Mouse (Mus musculus) gastrocnemius, adult 8-10 months (tissue): ENCODE data around the gene Mymx. TPM values are rescaled to one million over a fixed set of nuclear protein-coding genes. Genes with fewer than 3 reads are reported as not detected.

Experiments
- DNase-seq, 2 experiments: peaks; one replicate each; pipeline ENCODE4 v3.0.0; 2022; ENCODE audit warnings: low spot score in 2 of 2
- total RNA-seq, 4 experiments: library from RNA; stranded (reverse); gene quantifications; 2 replicates each; pipeline ENCODE4 v1.2.4; 2022

The Mymx gene
- total RNA-seq, 4 experiments from 2014 or later = not detected

DNA sequence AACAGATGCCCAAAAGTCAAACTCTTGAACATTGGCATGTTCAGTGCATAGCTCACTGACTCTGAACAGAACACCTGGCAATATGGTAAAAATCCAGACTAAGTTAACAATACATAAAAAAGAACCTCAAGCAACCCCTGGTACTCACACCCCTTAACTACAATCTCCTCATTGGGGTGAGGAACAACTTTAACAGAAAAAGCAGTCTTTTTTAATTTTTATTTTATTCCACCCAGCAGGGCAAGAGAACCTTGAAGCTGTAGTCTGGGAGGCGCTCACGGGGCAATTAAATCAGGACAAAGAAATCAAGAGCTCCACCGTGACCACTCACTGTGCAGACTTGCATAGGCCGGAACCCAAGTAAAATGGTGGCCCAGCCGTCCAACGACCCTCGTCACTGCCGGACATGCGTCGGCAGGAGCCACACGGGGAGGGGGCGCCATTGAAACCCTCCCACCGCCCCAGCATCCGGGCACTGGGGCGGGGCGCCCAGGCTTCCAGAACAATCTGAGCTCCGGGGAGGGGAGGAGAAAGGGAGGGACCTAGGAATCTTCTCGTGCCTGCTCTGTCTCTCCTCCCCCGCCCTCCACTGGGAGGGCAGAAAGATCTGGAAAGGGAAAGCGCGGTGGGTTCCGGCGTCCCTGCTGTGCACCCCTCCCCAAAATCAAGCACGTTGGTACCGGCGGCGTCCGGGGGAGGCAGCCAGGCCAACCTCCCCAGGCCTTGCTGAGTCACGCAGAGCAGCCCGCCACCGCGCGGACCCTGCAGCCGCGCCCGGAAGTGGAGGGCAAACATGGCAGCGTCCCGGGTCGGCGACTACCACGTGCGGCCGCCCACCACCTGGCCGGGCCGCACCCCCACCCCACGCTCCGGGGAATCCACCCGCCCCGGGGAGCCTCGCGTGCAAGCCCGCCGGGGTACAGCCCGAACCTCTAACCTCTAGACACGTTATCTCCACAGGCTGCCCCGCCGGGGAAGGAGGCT, 29.5 kb downstream of the Mymx start:
- DNase-seq = peak; percentile 52 to 53

GRCm38 (mm10) chr17:45569999-45570398, 31.9 kb downstream of the Mymx start:
- DNase-seq = no peak

DNA sequence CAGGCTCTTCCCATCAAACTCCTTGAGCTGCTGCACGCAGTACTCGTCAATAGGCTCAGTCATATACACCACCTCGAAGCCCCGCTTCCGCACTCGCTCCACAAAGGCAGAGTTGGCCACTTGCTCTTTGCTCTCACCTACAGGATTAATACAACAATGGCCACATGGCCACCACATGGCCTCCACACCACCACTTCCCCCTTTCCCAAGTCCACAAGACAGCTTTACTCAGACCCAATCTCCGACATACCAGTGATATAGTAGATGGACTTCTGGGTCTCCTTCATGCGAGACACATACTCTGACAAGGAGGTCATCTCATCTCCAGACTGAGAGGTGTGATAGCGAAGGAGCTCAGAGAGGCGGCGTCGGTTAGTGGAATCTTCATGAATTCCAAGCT, 32.9 kb downstream of the Mymx start:
- no peak for DNase-seq

DNA sequence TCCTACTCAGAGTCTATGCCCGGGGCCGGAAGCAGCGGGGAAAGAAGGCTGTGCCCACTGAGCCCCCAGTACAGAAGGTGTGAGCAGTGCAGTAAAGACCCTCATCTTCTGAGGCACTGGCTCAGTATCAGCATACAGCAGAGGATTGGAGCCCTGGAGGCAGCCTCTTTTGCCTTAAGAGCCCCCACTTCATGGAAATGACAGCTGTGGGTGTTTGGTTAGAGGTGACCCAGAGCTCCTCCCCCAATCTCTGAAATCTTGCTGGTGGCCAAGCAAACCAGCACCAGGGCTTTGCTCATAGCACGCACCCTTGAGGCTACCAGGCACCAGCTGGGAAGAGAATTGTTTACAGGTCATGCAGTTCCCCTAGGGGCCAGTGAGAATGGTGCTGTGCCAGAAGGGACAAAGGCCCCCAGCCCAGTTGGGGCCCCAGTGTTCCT, 34.7 kb downstream of the Mymx start:
- DNase-seq = no peak

DNA sequence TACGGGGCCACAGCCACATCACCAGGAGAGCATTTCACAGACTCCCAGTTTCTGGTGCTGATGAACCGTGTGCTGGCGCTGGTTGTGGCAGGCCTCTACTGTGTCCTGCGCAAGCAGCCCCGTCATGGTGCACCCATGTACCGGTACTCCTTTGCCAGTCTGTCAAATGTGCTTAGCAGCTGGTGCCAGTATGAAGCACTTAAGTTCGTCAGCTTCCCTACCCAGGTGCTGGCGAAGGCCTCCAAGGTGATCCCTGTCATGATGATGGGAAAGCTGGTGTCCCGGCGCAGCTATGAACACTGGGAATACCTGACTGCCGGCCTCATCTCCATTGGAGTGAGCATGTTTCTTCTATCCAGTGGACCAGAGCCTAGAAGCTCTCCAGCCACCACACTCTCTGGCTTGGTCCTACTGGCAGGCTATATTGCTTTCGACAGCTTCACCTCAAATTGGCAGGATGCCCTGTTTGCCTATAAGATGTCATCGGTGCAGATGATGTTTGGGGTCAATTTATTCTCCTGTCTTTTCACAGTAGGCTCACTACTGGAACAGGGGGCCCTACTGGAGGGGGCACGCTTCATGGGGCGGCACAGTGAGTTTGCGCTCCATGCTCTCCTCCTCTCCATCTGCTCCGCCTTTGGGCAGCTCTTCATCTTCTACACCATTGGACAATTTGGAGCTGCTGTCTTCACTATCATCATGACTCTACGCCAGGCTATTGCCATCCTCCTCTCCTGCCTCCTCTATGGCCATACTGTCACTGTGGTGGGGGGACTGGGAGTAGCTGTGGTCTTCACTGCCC, 35.3 kb downstream of the Mymx start:
- DNase-seq = no peak

GRCm38 (mm10) chr17:45566031-45566359, 35.9 kb downstream of the Mymx start:
- DNase-seq = no peak

DNA sequence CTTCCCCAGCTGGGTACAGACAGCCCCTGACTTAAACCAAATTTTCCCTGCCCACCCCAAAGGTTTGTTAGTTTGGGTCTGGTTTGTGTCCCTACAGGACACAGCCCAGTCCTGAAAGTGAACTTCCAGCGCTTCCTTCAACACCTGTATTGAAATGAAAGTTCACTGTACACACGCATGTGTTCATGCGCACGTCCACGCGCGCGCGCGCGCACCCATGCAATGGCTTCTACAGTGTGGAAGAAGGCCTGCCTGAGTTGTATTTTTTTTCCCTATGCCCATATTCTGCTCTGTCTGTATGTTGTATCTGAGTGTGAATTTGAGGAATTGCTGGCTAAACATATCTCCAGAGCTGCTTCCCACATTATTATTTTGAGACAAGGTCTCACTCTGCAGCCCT, 36.8 kb downstream of the Mymx start:
- DNase-seq = no peak

GRCm38 (mm10) chr17:45564531-45565084, 37.3 kb downstream of the Mymx start:
- no peak for DNase-seq

- DNase-seq = peak; percentile 86 to 88
Observed at GRCm38 (mm10) chr17:45563655-45564530, 38.0 kb downstream of the Mymx start, which contains the start of gene Slc35b2. Gene Slc35b2 (plus strand): TSS chr17:45563874.

GRCm38 (mm10) chr17:45563216-45563615, 38.7 kb downstream of the Mymx start:
- no peak for DNase-seq

DNA sequence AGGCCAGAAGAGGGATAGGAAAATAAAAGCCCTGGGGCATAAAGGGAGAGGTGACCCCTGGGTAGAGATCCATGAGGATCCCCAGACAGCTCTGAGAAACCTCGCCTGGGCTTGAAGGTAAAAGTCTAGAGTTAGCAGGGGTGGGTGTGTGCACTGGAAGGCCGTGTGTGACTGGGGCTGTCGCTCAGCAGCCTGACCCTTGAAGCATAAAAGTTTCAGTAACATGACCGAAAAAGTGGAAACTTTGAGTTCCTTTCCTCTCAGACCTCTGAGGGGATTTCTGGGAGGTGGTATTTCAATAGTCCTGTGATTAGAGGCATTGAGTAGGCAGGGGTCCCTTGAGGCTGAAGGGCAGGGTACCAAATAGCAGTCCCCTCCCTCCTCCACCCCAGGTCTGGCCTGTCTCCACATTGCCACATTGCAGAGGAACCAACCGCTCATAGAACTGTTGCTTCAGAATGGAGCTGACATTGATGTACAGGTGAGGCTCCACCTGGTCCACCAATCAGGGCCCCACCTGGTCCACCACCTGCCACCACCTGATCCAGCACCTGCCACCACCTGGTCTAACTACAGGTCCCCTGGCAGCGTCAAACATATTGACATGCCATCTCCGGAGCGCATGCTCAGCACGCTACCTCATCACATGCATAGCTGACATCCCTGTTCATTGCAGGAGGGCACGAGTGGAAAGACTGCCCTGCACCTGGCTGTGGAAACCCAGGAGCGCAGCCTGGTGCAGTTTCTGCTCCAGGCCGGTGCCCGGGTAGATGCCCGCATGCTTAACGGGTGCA, 42.0 kb downstream of the Mymx start:
- no peak for DNase-seq

- DNase-seq = no peak
Observed at GRCm38 (mm10) chr17:45557998-45558862, 43.7 kb downstream of the Mymx start.

DNA sequence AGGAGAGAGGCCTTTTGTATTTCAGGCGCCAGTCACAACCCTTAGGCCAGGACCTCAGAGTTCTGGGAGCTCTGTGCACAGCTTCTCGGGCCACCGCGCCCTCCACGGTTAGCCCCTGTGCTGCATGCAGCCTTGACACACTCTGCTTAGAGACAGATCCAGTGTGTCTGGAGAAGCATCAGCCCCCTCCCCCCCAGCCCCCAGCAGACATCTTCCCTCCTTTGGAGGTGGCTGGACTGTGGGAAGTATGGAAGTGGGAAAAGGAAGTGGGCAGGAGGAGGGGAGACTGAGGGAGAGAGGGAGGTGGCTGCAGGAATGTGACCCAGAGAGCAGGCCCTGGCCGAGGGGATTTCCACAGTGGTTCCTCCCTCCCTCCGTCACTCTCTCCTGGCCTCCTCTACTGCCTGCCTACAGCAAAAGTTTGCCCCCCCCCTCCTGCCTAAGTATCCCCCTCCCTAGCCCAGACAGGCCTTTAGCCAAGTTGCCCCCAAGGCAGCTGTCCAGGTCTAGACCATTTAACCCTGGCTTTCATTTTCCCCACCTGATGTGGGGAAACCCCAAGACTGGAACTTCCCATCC, 44.6 kb downstream of the Mymx start:
- no peak for DNase-seq

GRCm38 (mm10) chr17:45556514-45557245, 45.2 kb downstream of the Mymx start:
- no peak for DNase-seq

GRCm38 (mm10) chr17:45556107-45556489, 45.8 kb downstream of the Mymx start:
- no peak for DNase-seq

GRCm38 (mm10) chr17:45555452-45556106, 46.3 kb downstream of the Mymx start, which contains the start of gene Nfkbie:
Gene Nfkbie (plus strand): TSS chr17:45555703.
- peak; percentile 89 to 92 for DNase-seq

GRCm38 (mm10) chr17:45554420-45554819, 47.5 kb downstream of the Mymx start:
- no peak for DNase-seq
